Mouse (Mus musculus) ES-E14 (cell line): ENCODE measurements around the gene Cacna2d1.

Source experiments
- CHD2 ChIP-seq: IDR thresholded peaks from 2 replicates; pipeline ENCODE4 v1.6.1; 2014; ENCODE audit warnings: mild to moderate bottlenecking, low read depth, low read length, inconsistent platforms
- HCFC1 ChIP-seq: IDR thresholded peaks from 2 replicates; pipeline ENCODE4 v1.6.1; 2012; ENCODE audit warnings: low read length, inconsistent platforms, borderline replicate concordance; ENCODE audit not compliant: insufficient read depth
- MAFK ChIP-seq: IDR thresholded peaks from 2 replicates; pipeline ENCODE4 v1.6.1; 2014; ENCODE audit warnings: mild to moderate bottlenecking, low read depth, low read length, inconsistent platforms; ENCODE audit not compliant: insufficient read depth
- ZC3H11A ChIP-seq: IDR thresholded peaks from 2 replicates; pipeline ENCODE4 v1.6.1; 2012; ENCODE audit warnings: low read depth, mild to moderate bottlenecking, inconsistent platforms, low read length, borderline replicate concordance
- ZNF384 ChIP-seq: IDR thresholded peaks from 2 replicates; pipeline ENCODE4 v1.6.1; 2012; ENCODE audit warnings: low read depth, low read length, inconsistent platforms

DNA sequence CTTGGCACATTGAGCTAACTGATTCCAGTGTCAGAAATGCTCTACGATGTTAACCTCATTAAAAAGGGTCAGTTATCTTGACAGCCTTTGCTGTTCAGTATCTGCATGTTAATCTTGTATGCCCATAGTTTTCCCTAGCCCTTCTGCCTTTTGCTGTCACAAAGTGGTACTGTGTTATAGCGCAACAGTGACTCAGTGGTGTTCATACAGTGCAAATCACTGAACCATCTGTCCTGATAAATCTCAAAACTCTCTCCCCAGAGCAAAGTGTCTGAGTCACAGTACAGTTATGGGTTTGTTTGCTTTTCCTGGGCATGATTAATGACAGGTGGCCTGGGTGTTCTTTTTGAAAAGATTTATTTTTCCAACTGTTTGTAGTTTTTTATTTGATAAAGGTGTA, 122.3 kb downstream of the Cacna2d1 start:
- TF ChIP-seq CHD2 (no peak), ZC3H11A (no peak), HCFC1 (no peak), MAFK (no peak), ZNF384 (no peak)
